Mouse (Mus musculus) stomach, postnatal 0 days (tissue): ENCODE measurements around the gene Dmbt1.

Source experiments
- CTCF ChIP-seq: IDR thresholded peaks from 2 replicates; pipeline ENCODE4 v1.5.1; 2016; ENCODE audit warnings: antibody characterized with exemption, low read depth, mild to moderate bottlenecking, moderate library complexity
- EP300 ChIP-seq: optimal IDR thresholded peaks from 2 replicates; pipeline ENCODE3; 2016; ENCODE audit warnings: antibody characterized with exemption

DNA sequence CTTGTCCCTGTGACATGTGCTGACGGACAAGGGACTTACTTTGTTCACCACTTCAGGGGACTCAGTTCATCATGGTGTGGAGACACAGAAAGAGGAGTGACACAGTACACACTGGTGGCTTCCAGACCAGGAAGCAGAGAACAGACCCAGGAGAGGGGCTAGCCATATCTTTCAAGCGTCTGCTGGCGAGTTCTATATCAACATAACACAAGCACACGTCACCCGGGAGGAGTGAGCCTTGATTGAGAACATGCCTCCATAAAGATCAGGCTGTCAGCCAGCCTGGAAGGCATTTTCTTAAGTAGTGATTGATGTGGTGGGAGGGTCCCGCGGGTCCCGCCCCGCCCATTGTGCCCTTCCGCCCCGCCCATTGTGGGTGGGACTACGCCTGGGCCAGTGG is 98.2 kb downstream of the Dmbt1 start:
- TF ChIP-seq CTCF (no peak), EP300 (no peak)
